Mouse (Mus musculus) gastrocnemius, postnatal 25 days (tissue): ENCODE results near the gene Nup188. TPM values are rescaled to one million over a fixed set of nuclear protein-coding genes. Genes with fewer than 3 reads are reported as not detected.

Experiments used
- DNase-seq: peaks from one replicate; pipeline ENCODE4 v3.0.0; 2022
- long read RNA-seq, 2 experiments: library from polyadenylated mRNA; stranded (forward); transcript quantifications; one replicate each; pipeline ENCODE4 v2.0.0; 2021
- total RNA-seq, 2 experiments: library from RNA; stranded (reverse); gene quantifications; 1 replicate in 1 of 2; 2 replicates in 1 of 2; pipeline ENCODE4 v1.2.3; 2021

The Nup188 gene
- total RNA-seq, result 1 to 10 TPM; 7.8 to 9.9 TPM
- long read RNA-seq, experiment 1, full-length matches to known transcripts, result 3 of 5 reads
- long read RNA-seq, experiment 1, partial matches to known transcripts, result 1 of 5 reads
- long read RNA-seq, experiment 1, other reads (novel, unspliced or antisense), result 1 of 5 reads
- long read RNA-seq, experiment 2, partial matches to known transcripts, result 1 of 7 reads
- long read RNA-seq, experiment 2, other reads (novel, unspliced or antisense), result 4 of 7 reads

GRCm38 (mm10) chr2:30286192-30287026 is at the start of gene Nup188, which contains the start of gene Dolk:
TSS of gene Nup188 (plus strand) at chr2:30286397.
TSS of gene Dolk (minus strand) at chr2:30286334.
- peak; percentile 93 for DNase-seq

- no peak for DNase-seq
Observed at GRCm38 (mm10) chr2:30236426-30237198, 49.6 kb upstream of the Nup188 start.

- DNase-seq, result peak; percentile 100
Observed at GRCm38 (mm10) chr2:30237199-30237880, 48.9 kb upstream of the Nup188 start, which contains the start of gene Lrrc8a. TSS of gene Lrrc8a (plus strand) at chr2:30237715.

GRCm38 (mm10) chr2:30237881-30238280 is 48.3 kb upstream of the Nup188 start:
- DNase-seq, result no peak

GRCm38 (mm10) chr2:30238906-30239465 is 47.2 kb upstream of the Nup188 start:
- no peak for DNase-seq

GRCm38 (mm10) chr2:30239777-30240176 is 46.4 kb upstream of the Nup188 start:
- no peak for DNase-seq

GRCm38 (mm10) chr2:30240267-30240666 is 45.9 kb upstream of the Nup188 start, which contains the start of gene Gm28035:
TSS of gene Gm28035 (plus strand) at chr2:30240567.
- no peak for DNase-seq

GRCm38 (mm10) chr2:30242509-30242908 is 43.7 kb upstream of the Nup188 start:
- peak; percentile 79 for DNase-seq

- no peak for DNase-seq
Observed at GRCm38 (mm10) chr2:30243391-30243790, 42.8 kb upstream of the Nup188 start.

GRCm38 (mm10) chr2:30244595-30245178 is 41.5 kb upstream of the Nup188 start:
- DNase-seq, result no peak

- DNase-seq, result no peak
Observed at GRCm38 (mm10) chr2:30247036-30247435, 39.2 kb upstream of the Nup188 start.

- no peak for DNase-seq
Observed at GRCm38 (mm10) chr2:30247681-30248080, 38.5 kb upstream of the Nup188 start.

GRCm38 (mm10) chr2:30249182-30249581 is 37.0 kb upstream of the Nup188 start:
- no peak for DNase-seq

- no peak for DNase-seq
Observed at GRCm38 (mm10) chr2:30250166-30251128, 35.8 kb upstream of the Nup188 start.

- peak; percentile 45 for DNase-seq
Observed at GRCm38 (mm10) chr2:30251417-30252104, 34.6 kb upstream of the Nup188 start.

GRCm38 (mm10) chr2:30252521-30252920 is 33.7 kb upstream of the Nup188 start:
- DNase-seq, result no peak

GRCm38 (mm10) chr2:30253809-30254208 is 32.4 kb upstream of the Nup188 start:
- DNase-seq, result no peak

GRCm38 (mm10) chr2:30255631-30256395 is 30.4 kb upstream of the Nup188 start:
- DNase-seq, result no peak
